Mouse (Mus musculus) granulocyte monocyte progenitor cell, adult 5-6 weeks (primary cell): ENCODE measurements around the gene E2f4. TPM values are rescaled to one million over a fixed set of nuclear protein-coding genes. Genes with fewer than 3 reads are reported as not detected.

ENCODE experiments used
- ATAC-seq: replicated peaks from 2 replicates; pipeline ENCODE4 v1.8.0; 2016; ENCODE audit warnings: mild to moderate bottlenecking, moderate TSS enrichment, inconsistent platforms; ENCODE audit not compliant: poor library complexity, severe bottlenecking
- total RNA-seq, 2 experiments: library from RNA; stranded (forward) in 1 of 2; stranded (reverse) in 1 of 2; fragments of 200-712, 200-1000 nt in 1 of 2; fragments of >200 nt in 1 of 2; fragmentation: Nextera tagmentation in 1 of 2; gene quantifications; 2 replicates each; pipeline ENCODE4 v1.2.3; 2014 to 2017

E2f4 gene
- total RNA-seq (2014; fragmentation: Nextera tagmentation) (139 and 170 TPM in 2 replicates), total RNA-seq (2017) (44.3 and 50.9 TPM in 2 replicates)

DNA sequence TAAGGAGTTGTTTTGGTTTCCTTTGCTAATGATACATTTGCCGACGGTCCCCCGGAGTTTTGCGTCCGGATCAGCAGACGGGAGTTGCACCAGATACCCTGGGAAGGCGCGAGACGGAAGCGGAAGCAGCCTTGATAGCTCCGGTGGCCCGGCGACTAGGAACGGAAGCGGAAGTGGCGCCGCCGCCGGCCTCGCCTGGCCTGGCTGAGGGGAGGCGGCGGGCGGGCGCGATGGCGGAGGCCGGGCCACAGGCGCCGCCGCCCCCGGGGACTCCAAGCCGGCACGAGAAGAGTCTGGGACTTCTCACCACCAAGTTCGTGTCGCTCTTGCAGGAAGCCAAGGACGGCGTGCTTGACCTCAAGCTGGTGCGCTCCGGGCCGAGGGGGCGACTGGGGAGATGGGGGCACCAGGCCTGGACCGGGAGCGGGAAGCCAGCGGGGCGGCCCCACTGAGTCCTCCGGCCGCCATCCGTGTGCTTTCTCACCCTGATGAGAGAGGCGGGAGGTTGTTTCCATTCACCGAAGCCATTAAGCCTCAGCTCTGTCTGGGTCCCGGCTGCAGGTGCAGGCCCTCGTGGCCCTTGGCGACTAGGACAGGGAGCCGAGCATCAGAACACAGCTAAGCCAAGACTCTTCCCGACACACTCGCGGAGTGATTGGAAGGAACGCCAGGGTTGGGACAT, at the start of gene E2f4:
TSS of gene E2f4 (plus strand) at position 153 of the 682 bp plus-strand sequence.
- ATAC-seq, result peak; percentile 91

DNA sequence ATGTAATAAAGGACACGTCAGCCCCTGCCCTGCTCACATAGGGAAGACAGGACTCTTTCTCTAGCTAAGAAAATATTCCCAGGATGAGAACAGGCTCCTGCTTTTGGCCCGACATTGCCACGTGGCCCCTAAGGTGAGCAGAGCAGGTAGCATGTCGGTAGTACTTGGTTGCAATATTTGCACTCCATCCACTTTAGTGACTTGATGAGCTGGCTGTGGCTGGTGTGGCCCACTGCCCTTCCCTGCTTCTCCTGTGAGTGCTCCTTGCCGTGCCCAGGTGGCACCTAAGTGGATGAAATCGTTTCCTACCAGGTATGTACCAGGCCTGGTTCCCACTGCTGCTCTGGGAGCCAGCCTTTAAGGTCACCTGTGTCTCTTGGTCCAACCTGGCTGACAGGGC, 45.5 kb upstream of the E2f4 start:
- no peak for ATAC-seq

- ATAC-seq, result no peak
Measured at GRCm38 (mm10) chr8:105252680-105253537, 44.6 kb upstream of the E2f4 start.

DNA sequence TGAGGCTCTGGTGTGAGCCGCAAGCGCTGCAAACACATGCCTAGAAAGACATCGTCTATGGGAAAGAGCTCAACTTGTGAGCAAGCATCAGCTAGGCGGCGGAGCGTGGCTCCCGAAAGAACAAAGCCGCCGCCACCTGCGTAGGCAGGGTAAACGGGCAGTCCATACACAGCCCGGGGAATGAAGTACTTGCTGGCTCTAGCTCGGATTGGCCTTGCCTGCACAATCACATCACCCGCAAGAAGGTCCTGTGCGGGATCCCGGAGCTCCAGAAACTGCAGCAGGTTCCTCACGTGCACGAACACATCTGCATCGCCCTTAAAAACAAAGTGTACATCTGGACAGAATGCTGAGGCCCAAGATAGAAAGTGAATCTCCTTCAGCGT, 43.7 kb upstream of the E2f4 start:
- no peak for ATAC-seq

GRCm38 (mm10) chr8:105254152-105254965, 43.1 kb upstream of the E2f4 start:
- peak; percentile 91 for ATAC-seq

- peak; percentile 26; the same call in 1 of the 2 replicates for ATAC-seq
Measured at GRCm38 (mm10) chr8:105254966-105255350, 42.5 kb upstream of the E2f4 start, which contains the start of gene B3gnt9. TSS of gene B3gnt9 (minus strand) at chr8:105255153.

DNA sequence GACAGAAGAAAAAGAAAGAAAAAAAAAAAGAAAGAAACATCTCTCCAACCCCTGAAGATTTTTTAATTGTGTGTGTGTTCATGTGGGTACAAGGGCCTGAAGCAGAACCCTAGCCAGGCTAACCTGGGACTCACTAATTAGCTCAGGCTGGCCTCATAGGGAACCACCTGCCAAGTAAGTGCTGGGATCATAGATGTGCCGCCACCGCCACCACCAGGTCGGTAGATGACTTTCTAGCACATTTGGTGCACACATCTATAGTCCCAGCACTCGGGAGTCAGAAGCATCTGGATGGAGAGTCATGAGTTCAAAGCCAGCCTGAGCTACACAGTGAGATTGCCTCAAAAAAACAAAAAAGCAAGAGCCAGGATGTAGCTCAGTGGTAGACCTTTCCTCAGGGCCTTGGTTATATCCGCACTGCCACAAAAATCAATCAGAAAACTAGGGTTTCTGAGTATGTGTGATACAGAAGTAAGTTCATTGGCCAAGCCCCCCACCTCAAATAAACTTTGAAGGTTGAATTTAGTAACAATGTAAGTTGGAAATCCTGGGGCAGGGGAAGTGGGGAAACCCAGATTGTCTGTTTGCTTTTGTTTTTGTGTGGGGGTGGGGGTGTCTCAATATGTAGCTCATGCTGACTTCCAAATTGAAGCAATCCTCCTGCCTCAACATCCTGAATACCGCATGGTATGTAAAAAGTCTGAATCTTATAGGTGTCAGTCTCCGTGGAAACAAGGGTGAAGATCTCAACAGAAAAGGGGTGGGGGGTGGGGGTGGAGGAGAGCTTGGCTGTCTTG, 39.9 kb upstream of the E2f4 start:
- no peak for ATAC-seq

DNA sequence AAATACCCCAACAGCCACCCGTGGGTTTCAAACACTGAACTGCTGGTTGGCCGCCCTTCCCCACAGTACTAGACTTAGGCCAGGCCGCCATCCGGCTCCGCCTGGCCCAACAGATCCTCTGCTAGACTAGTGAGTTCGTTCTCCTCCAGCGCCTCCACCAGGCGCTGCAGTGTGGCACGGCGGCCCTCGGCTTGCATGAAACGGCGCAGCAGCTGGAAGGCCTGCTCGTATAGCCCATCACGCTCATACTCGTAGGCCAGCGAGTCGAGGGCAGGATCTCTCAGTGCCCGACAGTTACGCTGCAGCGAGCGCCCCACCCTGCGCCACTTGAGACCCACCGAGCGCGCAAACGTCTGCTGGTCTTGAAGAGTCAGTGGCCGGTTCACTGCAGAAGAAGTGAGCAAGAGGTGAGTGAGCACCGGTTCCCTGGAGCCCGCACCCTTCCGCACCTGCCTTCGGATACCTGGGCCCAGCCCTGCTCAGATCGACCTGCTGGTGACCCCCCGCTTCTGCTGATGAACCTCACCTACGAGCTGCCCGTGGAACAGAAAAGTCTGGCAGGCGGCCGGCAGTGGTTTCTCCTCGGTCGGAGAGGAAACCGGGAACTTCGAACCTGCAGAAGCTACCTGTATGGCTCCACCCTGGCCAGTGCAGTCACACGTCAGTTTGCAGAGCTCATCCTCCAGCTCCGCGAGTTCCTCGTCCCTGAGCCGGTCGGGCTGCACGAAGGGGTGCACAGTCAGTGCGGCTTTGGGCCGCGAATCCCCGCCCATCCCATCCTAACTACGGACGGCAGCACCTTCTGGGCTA, 38.3 kb upstream of the E2f4 start:
- no peak for ATAC-seq

- ATAC-seq, result peak; percentile 64
Measured at GRCm38 (mm10) chr8:105259721-105260320, 37.6 kb upstream of the E2f4 start.

DNA sequence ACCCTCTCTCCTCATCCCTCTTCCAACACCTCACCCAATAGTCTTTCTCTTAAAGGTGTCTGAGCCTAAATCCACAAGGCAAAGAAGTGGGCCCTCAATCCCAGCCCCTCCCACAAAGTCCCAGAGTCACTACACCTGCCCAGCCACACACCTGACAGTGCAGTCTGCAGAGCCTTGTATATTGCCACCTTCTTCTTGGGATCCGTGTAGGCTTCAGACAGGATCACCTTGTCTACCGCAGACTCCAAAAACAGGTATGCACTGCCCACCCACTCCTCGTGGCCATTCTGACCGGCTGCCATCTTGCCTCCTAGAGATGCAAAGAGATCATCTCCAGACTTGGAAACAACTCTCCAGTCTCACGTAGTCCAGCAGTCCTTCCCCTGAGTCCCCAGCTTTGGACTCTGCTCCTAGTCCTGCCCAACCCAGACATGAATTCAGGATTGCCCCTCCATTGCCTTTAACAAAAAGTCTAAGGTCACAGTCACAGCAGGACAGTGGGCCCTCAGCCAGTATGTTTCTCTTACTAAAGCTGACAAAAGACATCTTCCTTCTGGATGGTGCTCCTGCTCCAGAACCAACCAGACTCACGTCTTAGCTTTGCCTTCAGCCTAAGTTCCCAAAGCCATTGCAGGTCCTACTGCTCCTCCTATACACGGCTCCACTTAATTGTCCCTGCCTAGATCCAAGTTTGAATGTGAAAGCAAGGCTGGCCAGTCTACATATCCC, 36.9 kb upstream of the E2f4 start:
- no peak for ATAC-seq

DNA sequence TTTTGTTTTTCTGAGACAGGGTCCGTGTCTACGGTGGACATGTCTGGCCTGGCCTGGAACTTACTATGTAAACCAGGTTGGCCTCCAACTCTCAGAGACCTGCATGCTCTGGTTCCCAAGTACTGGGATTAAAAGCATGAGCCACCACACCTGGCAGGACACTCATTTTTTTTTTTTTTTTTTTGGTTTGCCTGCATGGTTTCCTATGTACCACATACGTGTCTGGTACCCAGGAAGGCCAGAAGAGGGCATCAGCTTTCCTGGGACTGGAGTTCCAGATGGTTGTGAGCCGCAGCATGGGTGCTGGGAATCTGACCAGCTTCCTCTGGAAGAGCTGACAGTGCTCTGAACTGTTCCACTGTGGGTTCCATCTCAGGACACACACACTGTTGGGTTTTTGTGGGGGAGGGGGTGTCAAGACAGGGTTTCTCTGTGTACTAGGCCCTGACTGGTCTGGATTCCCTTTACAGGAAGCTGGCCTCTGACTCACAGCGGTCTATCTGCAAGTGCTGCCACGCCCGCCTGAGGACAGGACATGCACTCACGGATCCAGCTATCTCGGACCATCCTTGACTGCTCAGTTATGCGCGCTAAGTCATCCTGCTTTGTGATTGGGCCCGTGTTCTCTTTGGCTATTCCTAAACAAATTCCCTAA, 36.0 kb upstream of the E2f4 start:
- ATAC-seq, result no peak

GRCm38 (mm10) chr8:105263244-105263912, 34.1 kb upstream of the E2f4 start:
- no peak for ATAC-seq

- peak; percentile 61 for ATAC-seq
Measured at GRCm38 (mm10) chr8:105264024-105264982, 33.2 kb upstream of the E2f4 start, which contains the start of the genes Tradd and Fbxl8. TSS of gene Tradd (minus strand) at chr8:105264609. TSS of gene Fbxl8 (plus strand) at chr8:105264648.

- ATAC-seq, result peak; percentile 54
Measured at GRCm38 (mm10) chr8:105265128-105265527, 32.3 kb upstream of the E2f4 start.

- no peak for ATAC-seq
Measured at GRCm38 (mm10) chr8:105266775-105267174, 30.7 kb upstream of the E2f4 start.
